Mouse (Mus musculus) left cerebral cortex, adult 8-10 months (tissue): ENCODE measurements at regions not wholly inside any gene's neighbourhood (a gene's known extent, or its start where the extent isn't known, plus 50 kb on each side); places are given as distances from the start of the nearest gene placed in this dataset.

Experiments used
- DNase-seq, 2 experiments: peaks; one replicate each; pipeline ENCODE4 v3.0.0; 2022; ENCODE audit warnings: low spot score in 2 of 2

GRCm38 (mm10) chr13:83450820-83451219 lies 53.0 kb upstream of the Mef2c start:
- DNase-seq = no peak

- DNase-seq = no peak
Measured at GRCm38 (mm10) chr13:83452987-83453386, 50.8 kb upstream of the Mef2c start.
